Mouse (Mus musculus) myocyte (in vitro differentiated cells): ENCODE measurements around the gene Ccdc85b. TPM values are rescaled to one million over a fixed set of nuclear protein-coding genes. Genes with fewer than 3 reads are reported as not detected.
A peak's percentile ranks its signal among the peaks of the same experiment; 100 is the strongest.

Experiments used
- H3K27me3 ChIP-seq: one replicate; pipeline ENCODE4 v1.6.1; 2011; ENCODE audit not compliant: control insufficient read depth, insufficient read depth, insufficient read length
- H3K36me3 ChIP-seq: one replicate; pipeline ENCODE4 v1.6.1; 2011; ENCODE audit not compliant: control insufficient read depth, insufficient read depth
- H3K4me2 ChIP-seq: one replicate; pipeline ENCODE4 v1.6.1; 2011; ENCODE audit warnings: low read depth, control low read depth
- H3K4me3 ChIP-seq: one replicate; pipeline ENCODE4 v1.5.1; 2011; ENCODE audit warnings: mild to moderate bottlenecking, control low read depth, moderate library complexity
- H3K79me2 ChIP-seq: one replicate; pipeline ENCODE4 v1.6.1; 2011; ENCODE audit not compliant: control insufficient read depth, insufficient read depth
- H3ac ChIP-seq: one replicate; pipeline ENCODE4 v1.6.1; 2011; ENCODE audit not compliant: control insufficient read depth, insufficient read length
- CEBPB ChIP-seq: IDR thresholded peaks from 2 replicates; pipeline ENCODE4 v1.6.1; 2011; ENCODE audit warnings: mild to moderate bottlenecking, moderate library complexity; ENCODE audit not compliant: poor library complexity, insufficient read depth, severe bottlenecking
- E2F4 ChIP-seq: IDR thresholded peaks from one replicate; pipeline ENCODE4 v1.6.1; 2011; ENCODE audit warnings: mild to moderate bottlenecking, control low read depth, moderate library complexity; ENCODE audit not compliant: insufficient read depth
- MAX ChIP-seq: IDR thresholded peaks from one replicate; pipeline ENCODE4 v1.6.1; 2011; ENCODE audit warnings: low read depth, mild to moderate bottlenecking, control low read depth
- MYOD1 ChIP-seq, 3 experiments: IDR thresholded peaks; one replicate each; pipeline ENCODE4 v1.6.1; 2011; ENCODE audit warnings: control low read depth in 2 of 3, low read depth in 2 of 3, mild to moderate bottlenecking in 2 of 3, moderate library complexity in 1 of 3; ENCODE audit not compliant: insufficient read length in 2 of 3, control insufficient read depth in 1 of 3
- MYOG ChIP-seq, 3 experiments: IDR thresholded peaks; one replicate each; pipeline ENCODE4 v1.6.1; 2011; ENCODE audit warnings: control low read depth in 2 of 3, low read depth in 2 of 3, mild to moderate bottlenecking in 2 of 3; ENCODE audit not compliant: insufficient read length in 2 of 3, control insufficient read depth in 1 of 3, insufficient read depth in 1 of 3
- POLR2A ChIP-seq: IDR thresholded peaks from one replicate; pipeline ENCODE4 v1.6.1; 2011; ENCODE audit warnings: low read depth, mild to moderate bottlenecking, control low read depth, moderate library complexity; ENCODE audit not compliant: insufficient read length
- POLR2AphosphoS2 ChIP-seq: IDR thresholded peaks from one replicate; pipeline ENCODE4 v1.6.1; 2011; ENCODE audit warnings: low read depth, control low read depth; ENCODE audit not compliant: insufficient read length
- REST ChIP-seq: IDR thresholded peaks from one replicate; pipeline ENCODE4 v1.6.1; 2011; ENCODE audit warnings: mild to moderate bottlenecking, control low read depth, moderate library complexity; ENCODE audit not compliant: insufficient read depth, insufficient read length
- SRF ChIP-seq: IDR thresholded peaks from one replicate; pipeline ENCODE4 v1.6.1; 2011; ENCODE audit warnings: low read depth; ENCODE audit not compliant: control insufficient read depth, insufficient read length
- TCF12 ChIP-seq: IDR thresholded peaks from one replicate; pipeline ENCODE4 v1.6.1; 2011; ENCODE audit warnings: mild to moderate bottlenecking, control low read depth; ENCODE audit not compliant: poor library complexity, insufficient read depth, severe bottlenecking
- TCF3 ChIP-seq: IDR thresholded peaks from one replicate; pipeline ENCODE4 v1.6.1; 2011; ENCODE audit warnings: low read depth, control low read depth; ENCODE audit not compliant: insufficient read length
- USF1 ChIP-seq: IDR thresholded peaks from one replicate; pipeline ENCODE4 v1.6.1; 2011; ENCODE audit warnings: low read depth, mild to moderate bottlenecking, control low read depth, moderate library complexity
- polyA plus RNA-seq: library from polyadenylated mRNA; unstranded; fragments of >200 nt; fragmentation: generic; extraction: Trizol; gene quantifications from one replicate; pipeline ENCODE4 v1.2.1, GENCODE M21; 2012; ENCODE audit warnings: missing spikeins

The Ccdc85b gene
- polyA plus RNA-seq, 1 experiment, result 10.7 TPM

- no peak for TF ChIP-seq POLR2A
- H3K79me2 ChIP-seq, result peaks cover 83% of the 10 kb centered on the region
- no peaks in the 10 kb centered on the region for H3K27me3 ChIP-seq
- H3K36me3 ChIP-seq, result peaks cover 6% of the 10 kb centered on the region
- no peak overlapping the region for H3ac ChIP-seq
- H3K4me3 ChIP-seq, result no peak overlapping the region
- H3K4me2 ChIP-seq, result no peak overlapping the region
Measured at GRCm38 (mm10) chr19:5451766-5452165, 5.9 kb downstream of the Ccdc85b start.

GRCm38 (mm10) chr19:5449673-5450072 lies 8.0 kb downstream of the Ccdc85b start:
- peak overlapping the region; percentile 89 for H3K4me3 ChIP-seq
- H3ac ChIP-seq, result no peak overlapping the region
- peaks cover 6% of the 10 kb centered on the region for H3K36me3 ChIP-seq
- H3K4me2 ChIP-seq, result peak overlapping the region; percentile 86
- H3K27me3 ChIP-seq, result no peaks in the 10 kb centered on the region
- peaks cover 63% of the 10 kb centered on the region for H3K79me2 ChIP-seq
- TF ChIP-seq E2F4 (no peak), MYOD1 (IDR thresholded peaks at IDR 0.05; ENCODE audit: control insufficient read depth in 1 of 3, insufficient read length in 2 of 3, low read depth in 2 of 3) (no peak), TCF12 (no peak), TCF3 (no peak), MYOG (IDR thresholded peaks at IDR 0.05; ENCODE audit: control insufficient read depth in 1 of 3, insufficient read depth in 1 of 3, insufficient read length in 2 of 3, low read depth in 2 of 3) (no peak), SRF (no peak), MAX (no peak), CEBPB (no peak)

DNA sequence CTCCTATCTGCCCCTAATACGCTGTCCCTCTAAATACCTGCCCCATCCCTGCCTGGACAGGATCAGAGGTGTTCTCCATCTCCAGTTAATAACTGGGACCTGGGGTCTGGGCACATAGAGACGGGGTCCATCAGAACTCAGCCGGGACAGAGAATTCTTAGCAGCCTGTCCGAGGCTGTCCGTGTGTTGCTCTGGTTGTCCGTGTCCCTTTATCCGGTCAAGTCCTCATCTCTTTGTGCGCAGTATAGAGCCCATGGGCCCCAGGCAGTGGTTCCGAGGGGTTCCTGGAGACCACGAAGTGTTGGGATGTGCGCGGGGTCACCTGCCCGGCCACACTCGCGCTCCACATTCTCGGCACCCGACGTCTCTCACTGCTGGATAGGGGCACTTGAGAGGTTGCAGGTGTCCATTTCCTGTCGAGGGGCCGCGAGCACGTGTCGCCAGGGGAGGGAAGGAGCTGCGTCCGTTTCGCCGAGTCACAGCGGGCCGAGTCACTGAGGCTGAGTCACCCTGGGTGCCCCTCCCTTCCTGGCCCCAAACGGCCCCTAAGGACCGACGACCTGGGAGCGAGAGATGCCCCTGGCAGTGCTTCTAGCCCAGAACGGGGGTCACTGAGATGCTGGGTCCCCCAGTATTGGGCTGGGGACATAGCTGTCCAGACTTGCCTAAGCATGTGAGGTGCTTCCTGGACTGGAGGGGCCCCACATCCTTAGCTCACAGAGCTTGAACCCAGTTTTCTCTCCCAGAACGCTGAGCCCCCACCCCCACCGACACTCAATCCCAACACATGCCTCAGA lies 9.1 kb downstream of the Ccdc85b start:
- TF ChIP-seq MAX, result peak; percentile 59
- no peak for TF ChIP-seq MYOD1 (IDR thresholded peaks at IDR 0.05; ENCODE audit: control insufficient read depth in 1 of 3, insufficient read length in 2 of 3, low read depth in 2 of 3)
- no peak for TF ChIP-seq TCF3
- peak; percentile 53 for TF ChIP-seq POLR2A
- TF ChIP-seq USF1, result no peak
- TF ChIP-seq MYOG (IDR thresholded peaks at IDR 0.05; ENCODE audit: control insufficient read depth in 1 of 3, insufficient read depth in 1 of 3, insufficient read length in 2 of 3, low read depth in 2 of 3), result peak in 1 of 3 experiments; percentile 44
- peak; percentile 63 for TF ChIP-seq POLR2AphosphoS2
- TF ChIP-seq E2F4, result no peak
- Histone ChIP-seq H3K27me3 (no peaks in the 10 kb centered on the region), H3K36me3 (peaks cover 6% of the 10 kb centered on the region), H3K79me2 (peaks cover 52% of the 10 kb centered on the region), H3K4me2 (peak overlapping the region; percentile 86), H3ac (peak overlapping the region; percentile 8), H3K4me3 (peak overlapping the region; percentile 89)

DNA sequence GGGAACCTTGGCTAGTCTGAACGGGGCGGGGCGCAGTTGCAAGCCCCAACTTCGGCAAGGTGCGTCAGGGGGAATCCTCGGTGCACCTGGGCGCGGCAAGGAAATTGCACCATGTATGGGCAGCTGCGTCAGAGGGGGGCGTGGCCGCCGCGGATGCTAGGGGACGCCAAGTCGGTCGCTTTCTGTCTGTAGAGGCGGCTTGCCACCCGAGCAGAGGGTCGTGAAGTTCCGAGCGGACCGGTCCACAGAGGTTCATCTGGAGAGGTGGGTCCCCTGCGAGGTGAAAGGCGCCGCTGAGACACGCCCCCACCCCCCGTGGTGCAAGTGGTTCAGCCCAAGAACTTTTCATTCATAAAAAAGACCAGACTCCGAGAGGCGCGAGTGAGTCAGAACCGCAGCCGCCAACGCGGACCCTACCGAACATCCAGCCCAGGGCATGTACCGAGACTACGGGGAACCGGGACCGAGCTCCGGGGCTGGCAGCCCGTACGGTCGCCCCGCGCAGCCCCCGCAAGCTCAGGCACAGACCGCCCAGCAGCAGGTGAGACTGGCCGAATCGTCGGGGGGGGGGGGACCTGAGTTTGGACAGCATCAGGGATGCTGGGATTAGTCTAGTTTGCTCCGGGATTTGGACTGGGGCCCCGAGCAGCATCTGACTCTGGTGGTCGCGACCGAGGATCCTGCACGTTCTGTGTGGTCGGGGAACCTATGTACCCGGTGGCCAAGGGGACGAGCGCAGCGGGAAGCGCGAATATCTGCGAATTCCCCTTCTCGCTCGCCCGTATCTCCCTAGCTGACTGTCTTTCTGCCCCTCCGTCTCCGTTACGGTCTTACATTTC lies 10.0 kb downstream of the Ccdc85b start, which contains the start of gene Fosl1:
Gene Fosl1 (plus strand): TSS at position 33 of the 839 bp plus-strand sequence.
- no peaks in the 10 kb centered on the region for H3K36me3 ChIP-seq
- peaks cover 48% of the 10 kb centered on the region for H3K79me2 ChIP-seq
- H3K27me3 ChIP-seq, result no peaks in the 10 kb centered on the region
- peak within 1 kb of the TSS; percentile 89 for H3K4me3 ChIP-seq
- peak within 1 kb of the TSS; percentile 8 for H3ac ChIP-seq
- peak within 1 kb of the TSS; percentile 86 for H3K4me2 ChIP-seq
- no peak for TF ChIP-seq USF1
- no peak for TF ChIP-seq TCF12
- TF ChIP-seq MYOG (IDR thresholded peaks at IDR 0.05; ENCODE audit: control insufficient read depth in 1 of 3, insufficient read depth in 1 of 3, insufficient read length in 2 of 3, low read depth in 2 of 3), result peak in 1 of 3 experiments; percentile 23
- TF ChIP-seq E2F4, result no peak
- TF ChIP-seq TCF3, result no peak
- TF ChIP-seq MAX, result no peak
- no peak for TF ChIP-seq REST
- peak; percentile 97 for TF ChIP-seq SRF
- peak; percentile 52 for TF ChIP-seq POLR2AphosphoS2
- peak in 2 of 3 experiments; percentile 1 to 10 for TF ChIP-seq MYOD1 (IDR thresholded peaks at IDR 0.05; ENCODE audit: control insufficient read depth in 1 of 3, insufficient read length in 2 of 3, low read depth in 2 of 3)
- peak; percentile 71 for TF ChIP-seq POLR2A
- no peak for TF ChIP-seq CEBPB

GRCm38 (mm10) chr19:5445747-5446146 lies 11.9 kb downstream of the Ccdc85b start:
- no peak overlapping the region for H3K4me3 ChIP-seq
- TF ChIP-seq SRF (no peak), CEBPB (no peak), USF1 (no peak), E2F4 (no peak), MAX (no peak), POLR2AphosphoS2 (no peak), TCF3 (no peak), MYOG (IDR thresholded peaks at IDR 0.05; ENCODE audit: control insufficient read depth in 1 of 3, insufficient read depth in 1 of 3, insufficient read length in 2 of 3, low read depth in 2 of 3) (peak in 1 of 3 experiments; percentile 47), MYOD1 (IDR thresholded peaks at IDR 0.05; ENCODE audit: control insufficient read depth in 1 of 3, insufficient read length in 2 of 3, low read depth in 2 of 3) (peak in 2 of 3 experiments; percentile 62 to 63), REST (no peak), POLR2A (no peak), TCF12 (no peak)
- peak overlapping the region; percentile 86 for H3K4me2 ChIP-seq
- peaks cover 29% of the 10 kb centered on the region for H3K79me2 ChIP-seq
- no peaks in the 10 kb centered on the region for H3K27me3 ChIP-seq
- no peak overlapping the region for H3ac ChIP-seq
- H3K36me3 ChIP-seq, result no peaks in the 10 kb centered on the region
